Mouse (Mus musculus) layer of hippocampus, adult 11-12 months (tissue): ENCODE results near the gene Rep15.

Experiments
- DNase-seq: peaks from one replicate; pipeline ENCODE4 v3.0.0; 2022; ENCODE audit warnings: low spot score

Rep15 gene

DNA sequence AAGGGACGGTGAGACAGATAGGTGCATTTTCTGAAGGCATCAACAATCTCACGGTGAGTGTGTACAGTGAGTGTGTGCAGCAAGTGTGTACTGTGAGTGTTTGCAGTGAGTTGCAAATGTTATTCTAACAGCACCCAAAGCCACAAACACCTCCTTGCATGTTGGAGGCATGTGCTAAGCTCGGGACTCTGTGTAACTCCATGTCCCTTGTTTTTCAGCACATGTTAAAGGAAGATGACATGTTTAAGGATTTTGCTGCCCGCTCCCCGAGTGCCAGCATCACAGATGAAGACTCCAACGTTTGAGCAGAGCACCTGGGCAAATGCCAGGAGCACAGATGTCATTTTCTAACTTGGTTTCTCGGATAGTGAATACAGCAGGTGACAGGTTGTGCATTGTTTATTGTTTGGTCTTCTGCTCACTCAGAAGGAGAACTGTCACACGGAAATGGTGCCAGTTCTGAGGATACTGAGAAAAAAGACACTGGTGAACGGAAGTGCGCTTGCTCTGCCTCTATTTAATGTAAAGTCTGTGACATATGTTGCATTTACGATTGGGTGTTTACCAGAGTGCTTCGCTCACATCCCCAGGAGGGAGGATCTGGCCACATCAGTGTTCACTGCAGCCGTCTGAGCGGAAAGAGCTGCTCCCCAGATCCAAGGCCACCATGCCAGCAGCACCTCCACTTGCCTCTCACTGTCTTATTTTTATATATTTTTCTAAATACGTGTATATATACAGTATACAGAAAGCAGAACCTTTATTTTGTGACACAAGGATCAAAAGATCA lies 2.1 kb upstream of the Rep15 start:
- no peak for DNase-seq

- peak; percentile 91 for DNase-seq
Measured at GRCm38 (mm10) chr6:147042291-147043290, 10.2 kb downstream of the Rep15 start, which contains the start of gene Mrps35. Mrps35 (plus strand) TSS chr6:147042764.

- no peak for DNase-seq
Measured at GRCm38 (mm10) chr6:147043633-147044032, 11.2 kb downstream of the Rep15 start.

GRCm38 (mm10) chr6:147049239-147049805 lies 16.9 kb downstream of the Rep15 start:
- DNase-seq = no peak

DNA sequence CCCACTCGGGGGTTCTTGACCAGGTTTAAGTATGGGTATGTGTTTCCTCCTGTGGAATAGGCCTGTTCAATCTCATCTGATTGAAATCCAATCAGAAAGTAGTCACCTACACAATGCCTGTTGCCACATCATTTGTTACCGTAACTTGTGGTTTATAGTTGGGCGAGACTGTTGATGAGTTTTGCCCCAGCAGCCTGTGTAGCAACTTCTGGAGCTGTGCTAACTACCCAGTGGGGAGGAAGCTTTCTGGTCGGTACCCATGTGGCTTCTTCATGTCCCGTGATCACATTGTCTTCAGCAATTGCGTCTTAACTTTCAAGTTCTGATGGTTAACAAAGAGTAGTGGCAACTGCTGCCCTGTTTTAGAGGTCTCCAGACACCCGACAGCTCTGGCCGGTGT lies 19.3 kb downstream of the Rep15 start:
- no peak for DNase-seq

GRCm38 (mm10) chr6:147052440-147052839 lies 20.1 kb downstream of the Rep15 start:
- no peak for DNase-seq

GRCm38 (mm10) chr6:147053785-147054646 lies 21.6 kb downstream of the Rep15 start:
- DNase-seq = no peak

GRCm38 (mm10) chr6:147055374-147055977 lies 23.1 kb downstream of the Rep15 start:
- DNase-seq = no peak

GRCm38 (mm10) chr6:147059326-147059725 lies 26.9 kb downstream of the Rep15 start:
- no peak for DNase-seq

DNA sequence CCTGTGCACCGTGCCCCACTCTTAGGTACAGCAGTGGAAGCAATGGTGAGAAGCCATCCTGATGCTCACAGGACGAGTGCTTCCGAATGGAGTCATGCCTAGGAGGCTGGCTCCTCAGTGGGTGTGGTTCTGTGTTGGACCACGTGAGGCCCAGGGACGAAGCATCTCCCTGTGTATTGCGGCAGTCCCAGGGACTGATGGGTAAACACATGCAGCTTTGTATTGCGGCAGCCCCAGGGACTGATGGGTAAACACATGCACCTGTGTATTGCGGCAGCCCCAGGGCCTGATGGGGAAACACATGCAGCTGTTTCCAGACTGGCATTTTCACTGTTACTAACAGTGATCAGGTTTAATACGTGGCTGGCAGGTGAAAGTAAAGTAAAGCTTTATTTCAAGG lies 29.2 kb downstream of the Rep15 start:
- DNase-seq = no peak

GRCm38 (mm10) chr6:147062034-147062433 lies 29.6 kb downstream of the Rep15 start:
- DNase-seq = no peak

DNA sequence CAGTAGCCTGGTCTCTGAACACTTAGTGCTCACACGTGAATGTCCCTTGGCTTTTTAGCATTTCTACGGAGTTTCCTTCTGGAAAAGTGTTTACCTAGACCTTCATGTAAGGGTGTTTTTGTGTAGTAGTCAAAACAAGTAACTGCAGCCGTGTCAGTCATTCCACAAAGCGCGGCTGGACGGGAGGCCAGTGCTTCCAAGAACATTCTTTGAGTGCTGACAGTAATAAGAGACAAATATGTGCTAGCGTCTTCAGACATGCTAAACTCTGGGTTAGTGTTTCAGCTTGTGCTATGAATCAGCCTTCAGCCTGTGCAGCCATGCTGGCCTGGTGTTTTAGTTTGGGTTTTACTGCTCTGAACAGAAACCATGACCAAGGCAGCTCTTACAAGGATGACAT lies 30.3 kb downstream of the Rep15 start:
- no peak for DNase-seq

DNA sequence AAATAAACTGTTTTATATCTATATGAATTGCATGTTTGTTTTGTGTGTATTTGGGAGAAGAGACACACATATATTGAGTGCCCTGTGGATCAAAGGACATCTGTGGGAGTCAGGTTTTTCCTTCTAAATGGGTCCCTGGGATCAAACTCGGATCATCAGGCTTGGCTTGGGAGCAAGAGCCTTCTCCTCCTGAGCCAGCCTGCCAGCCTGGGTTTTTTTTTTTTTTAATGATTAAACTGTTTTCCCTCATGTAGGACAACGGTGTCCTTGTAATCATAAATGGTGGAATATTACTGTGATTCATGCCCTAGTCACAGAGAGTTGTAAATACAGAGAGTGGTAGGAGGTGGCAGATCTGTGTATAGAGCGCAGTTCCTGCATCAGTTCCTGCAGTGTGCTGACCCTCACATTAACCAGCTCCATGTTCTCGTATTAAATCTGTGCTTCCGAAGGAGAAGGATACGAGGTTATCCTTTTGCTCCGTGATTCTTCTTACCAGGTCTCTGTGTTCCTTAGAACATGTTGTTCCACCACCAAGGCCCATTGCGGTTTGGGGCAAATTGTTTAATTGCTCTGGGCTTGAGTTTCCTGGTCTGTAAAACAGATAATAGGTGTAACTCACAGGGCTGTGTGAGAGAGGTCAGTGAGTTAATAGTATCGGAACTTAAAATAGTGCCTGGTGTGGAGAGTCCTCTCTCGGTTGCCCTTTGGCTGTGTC lies 32.0 kb downstream of the Rep15 start:
- DNase-seq = no peak

DNA sequence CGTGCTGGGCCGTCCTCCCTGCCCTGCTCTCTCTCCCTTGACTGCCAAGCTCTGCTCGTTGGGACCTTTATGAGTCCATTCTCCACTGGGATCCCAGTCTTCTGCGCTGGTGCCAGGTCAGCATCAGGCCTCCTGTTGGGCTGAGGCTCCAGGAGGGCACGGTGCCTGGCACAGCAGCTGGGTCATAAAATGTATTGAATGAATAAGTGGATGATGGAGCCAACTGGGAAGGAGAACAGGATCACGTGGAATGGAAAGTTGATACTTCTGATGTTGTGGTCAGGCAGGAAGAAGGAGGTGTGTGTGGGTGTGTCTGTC lies 32.5 kb downstream of the Rep15 start:
- no peak for DNase-seq

DNA sequence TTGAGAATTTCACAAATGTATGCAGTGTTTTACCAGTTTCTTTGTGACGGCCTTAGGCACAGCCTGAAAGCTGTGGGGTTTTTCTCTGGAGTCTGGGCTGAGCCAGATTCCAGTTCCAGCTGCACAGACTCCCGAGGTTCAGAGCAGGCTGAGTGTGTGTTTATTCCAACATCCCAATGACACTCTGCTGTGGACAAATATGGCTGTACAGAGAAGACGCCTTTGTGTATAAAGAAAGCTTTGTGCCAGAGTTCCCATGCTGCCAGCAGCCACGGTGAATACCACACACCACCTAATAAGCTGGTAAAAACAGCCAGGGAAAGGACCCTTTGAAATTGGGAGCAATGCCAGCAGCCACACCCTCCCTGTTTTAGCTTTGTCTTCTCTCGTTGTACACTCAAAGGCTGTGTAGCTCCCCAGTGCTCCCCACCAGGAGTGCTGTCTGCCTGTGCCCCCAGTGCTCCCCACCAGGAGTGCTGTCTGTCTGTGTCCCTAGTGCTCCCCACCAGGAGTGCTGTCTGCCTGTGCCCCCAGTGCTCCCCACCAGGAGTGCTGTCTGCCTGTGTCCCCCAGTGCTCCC lies 43.5 kb downstream of the Rep15 start:
- DNase-seq = no peak

GRCm38 (mm10) chr6:147076878-147077277 lies 44.5 kb downstream of the Rep15 start:
- DNase-seq = no peak

GRCm38 (mm10) chr6:147079919-147080318 lies 47.5 kb downstream of the Rep15 start:
- DNase-seq = no peak
